Mouse (Mus musculus) brain, embryonic 14.5 days (tissue): ENCODE data around the gene Camk2n1. TPM values are rescaled to one million over a fixed set of nuclear protein-coding genes. Genes with fewer than 3 reads are reported as not detected.

Experiments used
- DNase-seq: peaks from one replicate; pipeline ENCODE4 v3.0.0-alpha.2; 2011; ENCODE audit warnings: low read depth
- CTCF ChIP-seq: fragments of 200-500 bp; IDR thresholded peaks from 2 replicates; pipeline ENCODE4 v1.5.1; 2012; ENCODE audit warnings: inconsistent platforms, mild to moderate bottlenecking, moderate library complexity, borderline replicate concordance; ENCODE audit not compliant: insufficient read depth, insufficient read length; ENCODE audit errors: extremely low read depth
- POLR2A ChIP-seq: fragments of 200-500 bp; IDR thresholded peaks from 2 replicates; pipeline ENCODE4 v1.6.1; 2012; ENCODE audit warnings: mild to moderate bottlenecking, inconsistent platforms, borderline replicate concordance; ENCODE audit not compliant: poor library complexity, insufficient read depth, insufficient read length, severe bottlenecking; ENCODE audit errors: extremely low read depth
- polyA plus RNA-seq: library from polyadenylated mRNA; depleted of rRNA; stranded (reverse); fragments of >200 nt; gene quantifications from 2 replicates; pipeline ENCODE4 v1.2.3, GENCODE M21; 2012

Camk2n1 gene
- polyA plus RNA-seq, 1 experiment = 37.4 TPM

- DNase-seq = peak; percentile 50
- no peak for TF ChIP-seq POLR2A
- no peak for TF ChIP-seq CTCF
These were observed 34.1 kb downstream of the Camk2n1 start for GRCm38 (mm10) chr4:138488241-138488640.

DNA sequence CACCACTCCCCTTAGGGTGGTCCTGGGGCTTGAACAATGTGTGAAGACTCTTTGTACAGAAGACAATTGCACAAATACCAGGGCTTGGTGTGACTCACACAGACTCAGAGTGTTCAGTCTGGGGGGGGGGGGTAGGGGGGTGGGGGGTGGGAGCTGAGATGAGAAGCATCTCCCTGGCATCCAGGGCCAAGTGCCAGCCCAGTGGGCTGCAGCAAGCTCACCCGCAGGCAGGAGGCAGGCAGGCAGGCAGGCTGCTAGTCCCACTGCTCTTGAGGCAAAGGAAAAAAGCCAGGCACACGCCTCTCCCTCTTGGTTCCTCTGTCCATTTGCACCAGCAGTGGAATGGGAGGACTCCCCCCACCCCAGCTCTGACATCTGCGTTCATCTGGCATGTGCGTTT lies 37.0 kb downstream of the Camk2n1 start:
- TF ChIP-seq POLR2A (no peak), CTCF (no peak)
- peak; percentile 29 for DNase-seq

- TF ChIP-seq CTCF = no peak
- no peak for TF ChIP-seq POLR2A
- DNase-seq = peak; percentile 51
These were observed 39.3 kb downstream of the Camk2n1 start for GRCm38 (mm10) chr4:138493161-138494001.

DNA sequence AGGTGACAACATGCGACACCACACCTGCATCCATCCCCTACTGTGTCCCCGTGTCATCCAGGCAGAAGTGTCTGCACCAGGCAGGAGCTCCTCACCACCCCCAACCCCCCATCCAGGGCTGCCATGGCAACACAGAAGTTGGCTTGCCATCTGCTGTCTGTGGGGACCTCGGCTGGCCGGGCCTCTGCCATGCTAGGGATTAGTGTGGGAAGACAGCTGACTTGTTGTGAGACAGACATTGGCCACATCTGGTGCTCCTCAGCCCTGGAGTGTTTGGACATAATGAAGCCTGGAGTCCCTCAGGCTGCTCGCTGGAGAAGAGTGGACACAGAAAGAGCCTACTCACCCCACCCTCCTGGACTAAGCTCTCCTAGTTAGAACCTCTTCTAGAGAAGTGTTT lies 40.8 kb downstream of the Camk2n1 start:
- TF ChIP-seq CTCF = no peak
- no peak for TF ChIP-seq POLR2A
- peak; percentile 90 for DNase-seq

DNA sequence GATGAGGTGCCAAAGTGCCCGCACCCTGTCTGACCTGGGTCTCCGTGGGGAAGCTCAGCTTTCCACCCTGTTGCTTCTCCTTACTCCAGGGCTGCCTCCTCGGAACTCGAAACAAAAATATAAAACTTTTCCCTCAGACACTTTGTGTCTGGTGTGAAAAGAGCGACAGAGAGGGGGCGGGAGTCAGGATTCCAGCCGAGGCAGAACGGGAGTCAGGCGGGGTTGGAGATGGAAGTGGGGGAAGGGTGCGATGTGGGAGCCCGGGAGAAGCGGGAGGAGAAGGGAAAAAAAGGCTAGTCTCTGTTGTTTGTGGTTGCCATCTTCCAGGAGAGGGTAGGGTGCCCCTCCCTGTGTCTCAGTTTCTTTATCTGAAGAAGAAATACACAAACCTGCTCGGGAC lies 41.7 kb downstream of the Camk2n1 start:
- peak; percentile 38 for DNase-seq
- TF ChIP-seq CTCF (no peak), POLR2A (no peak)

DNA sequence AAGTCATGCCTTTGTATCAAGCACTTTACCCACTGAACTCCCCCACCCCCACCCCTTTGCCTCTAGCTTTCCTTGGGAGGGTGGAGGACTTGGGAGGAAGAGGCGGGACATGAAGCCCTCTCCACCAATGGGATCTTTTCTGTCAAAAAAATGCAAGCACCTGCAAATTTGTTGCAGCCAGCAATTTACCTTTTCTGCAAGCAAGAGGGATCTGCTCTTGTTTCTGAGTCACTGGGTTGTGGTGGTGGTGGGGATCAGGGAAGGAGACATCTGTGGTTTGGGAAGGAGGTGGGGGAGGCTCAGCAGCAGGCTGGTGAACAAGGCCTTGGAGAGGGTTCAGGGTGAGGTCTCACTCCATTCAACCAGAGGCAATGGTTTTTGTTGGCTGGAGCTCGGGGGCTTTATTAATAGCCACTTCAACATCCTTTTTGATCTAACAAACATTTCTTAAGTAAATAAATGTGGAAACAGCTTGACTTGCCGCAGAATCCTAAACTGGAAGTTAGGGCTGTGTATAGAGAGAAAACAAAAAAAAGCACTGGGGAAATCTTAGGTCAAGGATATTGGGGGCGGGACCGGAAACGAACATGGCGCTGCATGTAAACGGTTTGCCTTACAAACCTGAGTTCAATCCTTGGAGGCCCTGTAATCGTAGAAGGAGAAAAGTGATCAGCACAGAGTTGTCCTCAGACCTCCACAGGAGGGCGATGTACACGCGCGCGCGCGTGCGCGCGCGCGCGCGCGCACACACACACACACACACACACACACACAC lies 42.8 kb downstream of the Camk2n1 start:
- TF ChIP-seq CTCF = no peak
- TF ChIP-seq POLR2A = no peak
- DNase-seq = peak; percentile 57

- TF ChIP-seq POLR2A (no peak), CTCF (no peak)
- no peak for DNase-seq
These were observed 45.9 kb downstream of the Camk2n1 start for GRCm38 (mm10) chr4:138499856-138500645.

DNA sequence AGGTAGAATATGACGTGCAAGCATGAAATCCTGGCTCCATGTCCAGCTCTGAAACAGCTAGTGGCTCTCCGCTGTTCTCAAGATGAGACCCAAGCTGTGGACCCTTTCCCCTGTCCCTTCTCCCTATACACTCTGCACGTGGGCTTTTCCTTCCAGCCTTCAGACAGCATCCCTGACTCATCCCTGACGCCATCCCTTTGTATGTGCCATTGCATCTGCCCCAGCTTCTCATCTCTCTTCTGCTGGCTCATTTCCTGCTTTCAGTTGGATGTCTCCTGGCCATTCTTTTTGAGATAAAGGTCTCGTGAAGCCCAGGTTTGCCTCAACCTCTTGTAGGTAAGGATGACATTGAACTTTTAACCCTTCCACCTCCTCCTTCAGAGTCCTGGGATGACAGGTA lies 46.9 kb downstream of the Camk2n1 start:
- no peak for DNase-seq
- TF ChIP-seq POLR2A (no peak), CTCF (no peak)

- peak; percentile 98 for DNase-seq
- no peak for TF ChIP-seq POLR2A
- TF ChIP-seq CTCF = no peak
These were observed 50.6 kb downstream of the Camk2n1 start for GRCm38 (mm10) chr4:138504632-138505101.

- TF ChIP-seq CTCF = peak; percentile 75
- no peak for TF ChIP-seq POLR2A
- DNase-seq = peak; percentile 82
These were observed 51.2 kb downstream of the Camk2n1 start for GRCm38 (mm10) chr4:138505171-138505870.
